Mouse (Mus musculus): Measurements from ENCODE around the gene Tmem132d. TPM values are rescaled to one million over a fixed set of nuclear protein-coding genes. Genes with fewer than 3 reads are reported as not detected.

The Tmem132d gene
- polyA plus RNA-seq, 1 experiment = not detected

- H3K79me3 ChIP-seq (ENCODE audit: low read depth) = no peaks in the 10 kb centered on the region
- H3K36me3 ChIP-seq (ENCODE audit: control insufficient read depth, insufficient read depth) = no peaks in the 10 kb centered on the region
- no peaks in the 10 kb centered on the region for H3K79me2 ChIP-seq (ENCODE audit: control insufficient read depth, insufficient read depth)
- TF ChIP-seq CEBPB (IDR thresholded peaks at IDR 0.05; ENCODE audit: low read depth) (no peak), FOSL1 (IDR thresholded peaks at IDR 0.05; ENCODE audit: insufficient read depth, low read length, poor library complexity, severe bottlenecking) (no peak), MYOG (IDR thresholded peaks at IDR 0.05; ENCODE audit: control insufficient read depth, extremely low read depth, insufficient read length) (no peak), CTCF (IDR thresholded peaks at IDR 0.05; ENCODE audit: control insufficient read depth, insufficient read depth, insufficient read length) (no peak), MAX (IDR thresholded peaks at IDR 0.05) (no peak), USF1 (IDR thresholded peaks at IDR 0.05; ENCODE audit: low read depth) (no peak), MYOD1 (IDR thresholded peaks at IDR 0.05; ENCODE audit: control insufficient read depth, insufficient read length, low read depth) (no peak)
- no peaks in the 10 kb centered on the region for H3K27me3 ChIP-seq (ENCODE audit: control insufficient read depth, insufficient read depth, insufficient read length)
- no peak overlapping the region for H3ac ChIP-seq (ENCODE audit: control insufficient read depth, insufficient read length, low read depth)
- no peak overlapping the region for H3K4me3 ChIP-seq (ENCODE audit: insufficient read depth, poor library complexity, severe bottlenecking)
Observed at GRCm38 (mm10) chr5:128122656-128123055, 310.2 kb downstream of the Tmem132d start.

- Histone ChIP-seq H3K79me2 (ENCODE audit: control insufficient read depth, insufficient read depth) (no peaks in the 10 kb centered on the region), H3K4me3 (ENCODE audit: insufficient read depth, poor library complexity, severe bottlenecking) (no peak overlapping the region), H3K36me3 (ENCODE audit: control insufficient read depth, insufficient read depth) (no peaks in the 10 kb centered on the region), H3ac (ENCODE audit: control insufficient read depth, insufficient read length, low read depth) (no peak overlapping the region), H3K27me3 (ENCODE audit: control insufficient read depth, insufficient read depth, insufficient read length) (no peaks in the 10 kb centered on the region), H3K79me3 (ENCODE audit: low read depth) (no peaks in the 10 kb centered on the region)
- no peak for TF ChIP-seq MAX (IDR thresholded peaks at IDR 0.05)
Observed at GRCm38 (mm10) chr5:128119171-128119570, 313.7 kb downstream of the Tmem132d start.

GRCm38 (mm10) chr5:128113107-128113506 is 319.8 kb downstream of the Tmem132d start:
- no peak overlapping the region for H3K4me3 ChIP-seq (ENCODE audit: insufficient read depth, poor library complexity, severe bottlenecking)
- H3K36me3 ChIP-seq (ENCODE audit: control insufficient read depth, insufficient read depth) = no peaks in the 10 kb centered on the region
- no peaks in the 10 kb centered on the region for H3K27me3 ChIP-seq (ENCODE audit: control insufficient read depth, insufficient read depth, insufficient read length)
- no peak overlapping the region for H3ac ChIP-seq (ENCODE audit: control insufficient read depth, insufficient read length, low read depth)
- no peaks in the 10 kb centered on the region for H3K79me3 ChIP-seq (ENCODE audit: low read depth)
- no peaks in the 10 kb centered on the region for H3K79me2 ChIP-seq (ENCODE audit: control insufficient read depth, insufficient read depth)
- TF ChIP-seq CEBPB (IDR thresholded peaks at IDR 0.05; ENCODE audit: low read depth) (no peak), MYOG (IDR thresholded peaks at IDR 0.05; ENCODE audit: control insufficient read depth, extremely low read depth, insufficient read length) (no peak), MYOD1 (IDR thresholded peaks at IDR 0.05; ENCODE audit: control insufficient read depth, insufficient read length, low read depth) (no peak), FOSL1 (IDR thresholded peaks at IDR 0.05; ENCODE audit: insufficient read depth, low read length, poor library complexity, severe bottlenecking) (no peak), CTCF (IDR thresholded peaks at IDR 0.05; ENCODE audit: control insufficient read depth, insufficient read depth, insufficient read length) (no peak), USF1 (IDR thresholded peaks at IDR 0.05; ENCODE audit: low read depth) (no peak), MAX (IDR thresholded peaks at IDR 0.05) (no peak)

DNA sequence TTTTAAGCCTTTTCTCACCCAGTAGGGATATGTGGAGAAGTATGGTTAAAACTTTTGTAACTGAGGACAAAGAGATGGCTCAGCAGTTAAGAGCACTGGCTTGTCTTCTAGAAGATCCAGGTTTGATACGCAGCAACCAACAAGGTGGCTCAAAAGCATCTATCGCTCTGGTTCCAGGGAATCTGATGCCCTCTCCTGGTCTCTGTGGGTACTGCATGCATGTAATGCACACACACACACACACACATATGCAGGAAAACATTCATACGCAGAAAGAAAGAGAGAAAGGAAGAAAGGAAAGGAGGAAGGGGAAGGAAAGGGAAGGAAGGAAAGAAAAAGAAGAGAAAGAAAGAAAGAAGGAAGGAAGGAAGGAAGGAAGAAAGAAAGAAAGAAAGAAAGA is 320.4 kb downstream of the Tmem132d start:
- Histone ChIP-seq H3K4me3 (ENCODE audit: insufficient read depth, poor library complexity, severe bottlenecking) (no peak overlapping the region), H3K79me2 (ENCODE audit: control insufficient read depth, insufficient read depth) (no peaks in the 10 kb centered on the region), H3K79me3 (ENCODE audit: low read depth) (no peaks in the 10 kb centered on the region), H3ac (ENCODE audit: control insufficient read depth, insufficient read length, low read depth) (no peak overlapping the region), H3K36me3 (ENCODE audit: control insufficient read depth, insufficient read depth) (no peaks in the 10 kb centered on the region), H3K27me3 (ENCODE audit: control insufficient read depth, insufficient read depth, insufficient read length) (no peaks in the 10 kb centered on the region)
- TF ChIP-seq USF1 (IDR thresholded peaks at IDR 0.05; ENCODE audit: low read depth) = no peak
- no peak for TF ChIP-seq MYOG (IDR thresholded peaks at IDR 0.05; ENCODE audit: control insufficient read depth, extremely low read depth, insufficient read length)
- TF ChIP-seq FOSL1 (IDR thresholded peaks at IDR 0.05; ENCODE audit: insufficient read depth, low read length, poor library complexity, severe bottlenecking) = no peak
- no peak for TF ChIP-seq MAX (IDR thresholded peaks at IDR 0.05)
- TF ChIP-seq CEBPB (IDR thresholded peaks at IDR 0.05; ENCODE audit: low read depth) = no peak
- no peak for TF ChIP-seq MYOD1 (IDR thresholded peaks at IDR 0.05; ENCODE audit: control insufficient read depth, insufficient read length, low read depth)
- TF ChIP-seq CTCF (IDR thresholded peaks at IDR 0.05; ENCODE audit: control insufficient read depth, insufficient read depth, insufficient read length) = no peak

GRCm38 (mm10) chr5:128111664-128112063 is 321.2 kb downstream of the Tmem132d start:
- no peaks in the 10 kb centered on the region for H3K79me3 ChIP-seq (ENCODE audit: low read depth)
- TF ChIP-seq USF1 (IDR thresholded peaks at IDR 0.05; ENCODE audit: low read depth) (no peak), CTCF (IDR thresholded peaks at IDR 0.05; ENCODE audit: control insufficient read depth, insufficient read depth, insufficient read length) (no peak), MYOG (IDR thresholded peaks at IDR 0.05; ENCODE audit: control insufficient read depth, extremely low read depth, insufficient read length) (no peak), MAX (IDR thresholded peaks at IDR 0.05) (no peak), FOSL1 (IDR thresholded peaks at IDR 0.05; ENCODE audit: insufficient read depth, low read length, poor library complexity, severe bottlenecking) (no peak), CEBPB (IDR thresholded peaks at IDR 0.05; ENCODE audit: low read depth) (no peak), MYOD1 (IDR thresholded peaks at IDR 0.05; ENCODE audit: control insufficient read depth, insufficient read length, low read depth) (no peak)
- H3ac ChIP-seq (ENCODE audit: control insufficient read depth, insufficient read length, low read depth) = no peak overlapping the region
- no peaks in the 10 kb centered on the region for H3K36me3 ChIP-seq (ENCODE audit: control insufficient read depth, insufficient read depth)
- H3K79me2 ChIP-seq (ENCODE audit: control insufficient read depth, insufficient read depth) = no peaks in the 10 kb centered on the region
- H3K27me3 ChIP-seq (ENCODE audit: control insufficient read depth, insufficient read depth, insufficient read length) = no peaks in the 10 kb centered on the region
- H3K4me3 ChIP-seq (ENCODE audit: insufficient read depth, poor library complexity, severe bottlenecking) = no peak overlapping the region

GRCm38 (mm10) chr5:128102556-128102955 is 330.3 kb downstream of the Tmem132d start:
- TF ChIP-seq MAX (IDR thresholded peaks at IDR 0.05) = no peak
- no peak for TF ChIP-seq MYOG (IDR thresholded peaks at IDR 0.05; ENCODE audit: control insufficient read depth, extremely low read depth, insufficient read length)
- TF ChIP-seq FOSL1 (IDR thresholded peaks at IDR 0.05; ENCODE audit: insufficient read depth, low read length, poor library complexity, severe bottlenecking) = no peak
- TF ChIP-seq CTCF (IDR thresholded peaks at IDR 0.05; ENCODE audit: control insufficient read depth, insufficient read depth, insufficient read length) = no peak
- TF ChIP-seq CEBPB (IDR thresholded peaks at IDR 0.05; ENCODE audit: low read depth) = no peak
- no peak for TF ChIP-seq USF1 (IDR thresholded peaks at IDR 0.05; ENCODE audit: low read depth)
- no peak for TF ChIP-seq MYOD1 (IDR thresholded peaks at IDR 0.05; ENCODE audit: control insufficient read depth, insufficient read length, low read depth)
- Histone ChIP-seq H3ac (ENCODE audit: control insufficient read depth, insufficient read length, low read depth) (no peak overlapping the region), H3K79me3 (ENCODE audit: low read depth) (no peaks in the 10 kb centered on the region), H3K27me3 (ENCODE audit: control insufficient read depth, insufficient read depth, insufficient read length) (no peaks in the 10 kb centered on the region), H3K36me3 (ENCODE audit: control insufficient read depth, insufficient read depth) (no peaks in the 10 kb centered on the region), H3K79me2 (ENCODE audit: control insufficient read depth, insufficient read depth) (no peaks in the 10 kb centered on the region), H3K4me3 (ENCODE audit: insufficient read depth, poor library complexity, severe bottlenecking) (no peak overlapping the region)
